Mouse (Mus musculus): ENCODE measurements at regions not wholly inside any gene's neighbourhood (a gene's known extent, or its start where the extent isn't known, plus 50 kb on each side); places are given as distances from the start of the nearest gene placed in this dataset.

DNA sequence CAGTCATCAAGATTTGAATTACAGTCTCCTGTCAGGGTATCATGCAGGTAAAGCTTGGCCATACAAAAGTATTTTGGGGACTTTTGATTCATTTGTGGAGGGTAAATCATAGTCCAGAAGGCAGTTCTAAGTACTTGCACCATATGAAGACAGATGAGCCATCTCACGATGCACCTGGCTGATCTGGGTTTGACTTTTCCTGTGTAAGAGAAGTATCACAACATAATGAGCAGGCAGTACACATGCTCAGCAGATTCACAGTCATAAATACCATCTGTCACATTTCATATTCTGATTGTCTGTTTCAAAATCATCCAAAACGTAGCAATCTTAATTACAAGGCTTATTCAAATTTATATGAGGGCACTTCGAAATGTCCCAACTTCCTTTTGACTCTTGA, 796.6 kb downstream of the Brinp3 start:
- H3K9me3 ChIP-seq (replicated peaks; ENCODE audit: control insufficient read depth, low read length) = no peaks in the 10 kb centered on the region
- TF ChIP-seq EP300 (IDR thresholded peaks at IDR 0.05; ENCODE audit: low read depth) (no peak), CTCF (IDR thresholded peaks at IDR 0.05; ENCODE audit: low read depth) (no peak)
- no peaks in the 10 kb centered on the region for H3K4me1 ChIP-seq (ENCODE audit: control insufficient read depth, insufficient read depth)
- H3K9ac ChIP-seq (replicated peaks; ENCODE audit: low read depth, low read length) = no peak overlapping the region
- DNase-seq (ENCODE audit: low spot score) = no peak
- 81% methylated on average over 3 of the region's 3 CpGs for WGBS
- H3K4me3 ChIP-seq (ENCODE audit: low read depth, low read length) = no peak overlapping the region
- H3K27me3 ChIP-seq (ENCODE audit: control insufficient read depth, insufficient read depth, low read length) = no peaks in the 10 kb centered on the region
- no peak overlapping the region for H3K27ac ChIP-seq (ENCODE audit: low read depth)
- no peak overlapping the region for H3K4me2 ChIP-seq (ENCODE audit: low read depth, low read length)
- H3K36me3 ChIP-seq (replicated peaks; ENCODE audit: control insufficient read depth, insufficient read depth, low read length) = no peaks in the 10 kb centered on the region
- no peak for ATAC-seq (ENCODE audit: insufficient read depth, low read depth)

DNA sequence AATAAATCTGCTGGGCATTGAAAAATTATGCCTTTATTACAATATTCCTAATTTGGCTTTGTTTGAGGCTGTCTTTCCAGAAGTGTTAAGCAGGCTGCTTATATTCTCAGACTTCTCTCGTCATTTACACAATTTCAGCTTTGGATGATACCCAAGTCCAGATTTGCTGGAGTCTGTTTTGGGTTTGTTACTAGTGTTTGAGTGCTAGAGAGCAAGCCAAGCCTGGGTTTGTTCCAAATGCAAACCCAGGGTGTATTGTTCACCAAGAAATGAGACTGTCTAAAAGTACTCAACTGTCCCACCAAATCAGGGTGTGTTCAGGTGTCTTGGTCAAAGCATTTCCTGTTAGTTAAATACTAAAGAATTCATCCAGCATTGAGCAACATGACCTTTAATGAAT, 814.7 kb downstream of the Brinp3 start:
- H3K36me3 ChIP-seq (replicated peaks; ENCODE audit: control insufficient read depth, insufficient read depth, low read length) = no peaks in the 10 kb centered on the region
- H3K27ac ChIP-seq (ENCODE audit: low read depth) = no peak overlapping the region
- H3K9me3 ChIP-seq (replicated peaks; ENCODE audit: control insufficient read depth, low read length) = no peaks in the 10 kb centered on the region
- 55% methylated on average over 1 of the region's 1 CpGs for WGBS
- no peak overlapping the region for H3K9ac ChIP-seq (replicated peaks; ENCODE audit: low read depth, low read length)
- no peak for TF ChIP-seq CTCF (IDR thresholded peaks at IDR 0.05; ENCODE audit: low read depth)
- TF ChIP-seq EP300 (IDR thresholded peaks at IDR 0.05; ENCODE audit: low read depth) = no peak
- no peak overlapping the region for H3K4me2 ChIP-seq (ENCODE audit: low read depth, low read length)
- ATAC-seq (ENCODE audit: insufficient read depth, low read depth) (no peak), DNase-seq (ENCODE audit: low spot score) (no peak)
- H3K27me3 ChIP-seq (ENCODE audit: control insufficient read depth, insufficient read depth, low read length) = no peaks in the 10 kb centered on the region
- H3K4me3 ChIP-seq (ENCODE audit: low read depth, low read length) = no peak overlapping the region
- no peaks in the 10 kb centered on the region for H3K4me1 ChIP-seq (ENCODE audit: control insufficient read depth, insufficient read depth)

DNA sequence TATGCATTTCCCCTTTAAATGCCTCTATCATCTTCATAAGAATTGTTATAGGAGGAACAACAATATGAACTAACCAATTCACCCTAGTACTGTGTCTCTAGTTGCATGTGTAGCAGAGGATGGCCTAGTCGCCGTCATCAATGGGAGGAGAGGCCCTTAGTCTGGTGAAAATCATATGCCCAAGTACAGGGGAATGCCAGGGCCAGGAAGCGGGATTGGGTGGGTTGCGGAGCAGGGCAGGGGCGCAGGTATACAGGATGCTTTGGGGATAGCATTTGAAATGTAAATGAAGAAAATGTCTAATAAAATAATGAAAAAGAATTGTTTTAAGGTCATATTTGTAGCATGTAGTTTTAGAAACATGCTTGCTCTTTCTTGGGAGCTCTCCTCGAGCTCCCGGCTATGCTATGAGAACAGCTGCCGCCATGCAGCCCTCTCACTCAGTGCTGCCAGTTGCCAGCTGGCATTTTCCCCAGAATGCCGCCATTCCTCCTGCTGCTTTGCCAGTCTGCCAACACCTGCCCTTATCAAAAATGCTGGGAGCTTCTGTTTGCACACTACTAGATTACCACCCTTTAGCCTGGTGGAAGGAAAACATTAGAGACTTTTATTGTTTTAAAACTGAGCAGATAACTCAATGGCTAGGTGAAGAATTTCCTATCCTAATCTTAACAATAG, 848.9 kb downstream of the Brinp3 start:
- Histone ChIP-seq H3K4me1 (ENCODE audit: control insufficient read depth, insufficient read depth) (no peaks in the 10 kb centered on the region), H3K27ac (ENCODE audit: low read depth) (no peak overlapping the region), H3K27me3 (ENCODE audit: control insufficient read depth, insufficient read depth, low read length) (no peaks in the 10 kb centered on the region), H3K9ac (replicated peaks; ENCODE audit: low read depth, low read length) (no peak overlapping the region), H3K9me3 (replicated peaks; ENCODE audit: control insufficient read depth, low read length) (no peaks in the 10 kb centered on the region), H3K4me2 (ENCODE audit: low read depth, low read length) (no peak overlapping the region), H3K4me3 (ENCODE audit: low read depth, low read length) (no peak overlapping the region), H3K36me3 (replicated peaks; ENCODE audit: control insufficient read depth, insufficient read depth, low read length) (no peaks in the 10 kb centered on the region)
- no peak for TF ChIP-seq CTCF (IDR thresholded peaks at IDR 0.05; ENCODE audit: low read depth)
- no peak for TF ChIP-seq EP300 (IDR thresholded peaks at IDR 0.05; ENCODE audit: low read depth)
- WGBS = 68% methylated on average over 9 of the region's 9 CpGs
- ATAC-seq (ENCODE audit: insufficient read depth, low read depth) = peak; percentile 44; the same call in 1 of the 2 replicates
- peak; percentile 51 for DNase-seq (ENCODE audit: low spot score)

DNA sequence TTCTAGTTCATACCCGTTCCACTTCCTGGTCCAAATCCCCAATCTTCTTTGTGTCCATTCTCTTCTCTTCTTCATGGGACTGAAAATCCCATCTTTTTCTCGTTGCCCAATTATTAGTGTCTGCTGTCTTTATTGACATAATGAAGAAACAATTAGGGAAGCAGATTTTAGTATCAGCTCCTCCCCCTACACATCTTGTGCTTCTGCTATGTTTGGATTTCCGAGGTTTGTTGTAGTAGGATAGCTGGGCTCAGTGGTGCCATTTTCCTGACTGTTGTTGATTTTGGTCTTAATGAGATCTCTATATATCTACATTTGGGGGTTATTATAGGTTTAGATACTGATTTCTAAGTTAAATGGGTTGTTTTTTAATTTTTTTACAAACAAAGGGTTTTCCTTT, 849.5 kb downstream of the Brinp3 start:
- 68% methylated on average over 3 of the region's 3 CpGs for WGBS
- no peaks in the 10 kb centered on the region for H3K9me3 ChIP-seq (replicated peaks; ENCODE audit: control insufficient read depth, low read length)
- H3K4me1 ChIP-seq (ENCODE audit: control insufficient read depth, insufficient read depth) = no peaks in the 10 kb centered on the region
- no peak overlapping the region for H3K9ac ChIP-seq (replicated peaks; ENCODE audit: low read depth, low read length)
- no peaks in the 10 kb centered on the region for H3K36me3 ChIP-seq (replicated peaks; ENCODE audit: control insufficient read depth, insufficient read depth, low read length)
- no peak for DNase-seq (ENCODE audit: low spot score)
- H3K4me3 ChIP-seq (ENCODE audit: low read depth, low read length) = no peak overlapping the region
- no peak overlapping the region for H3K27ac ChIP-seq (ENCODE audit: low read depth)
- no peak for ATAC-seq (ENCODE audit: insufficient read depth, low read depth)
- TF ChIP-seq EP300 (IDR thresholded peaks at IDR 0.05; ENCODE audit: low read depth) (no peak), CTCF (IDR thresholded peaks at IDR 0.05; ENCODE audit: low read depth) (no peak)
- H3K27me3 ChIP-seq (ENCODE audit: control insufficient read depth, insufficient read depth, low read length) = no peaks in the 10 kb centered on the region
- H3K4me2 ChIP-seq (ENCODE audit: low read depth, low read length) = no peak overlapping the region
